Mouse (Mus musculus) olfactory bulb, adult 2 months (tissue): ENCODE data around the gene Triobp.

Source experiments
- CTCF ChIP-seq: fragments of 200-500 bp; IDR thresholded peaks from 2 replicates; pipeline ENCODE4 v1.5.1; 2012; ENCODE audit warnings: low read depth, mild to moderate bottlenecking, low read length, moderate library complexity; ENCODE audit not compliant: insufficient read depth
- POLR2A ChIP-seq: fragments of 200-500 bp; IDR thresholded peaks from 2 replicates; pipeline ENCODE4 v1.6.1; 2012; ENCODE audit warnings: mild to moderate bottlenecking, low read depth, low read length, moderate library complexity; ENCODE audit not compliant: insufficient read depth

GRCm38 (mm10) chr15:79011550-79011949 is 64.0 kb downstream of the Triobp start:
- no peak for TF ChIP-seq POLR2A
- TF ChIP-seq CTCF, result no peak
